Mouse (Mus musculus): ENCODE measurements around the gene Immp1l.

DNA sequence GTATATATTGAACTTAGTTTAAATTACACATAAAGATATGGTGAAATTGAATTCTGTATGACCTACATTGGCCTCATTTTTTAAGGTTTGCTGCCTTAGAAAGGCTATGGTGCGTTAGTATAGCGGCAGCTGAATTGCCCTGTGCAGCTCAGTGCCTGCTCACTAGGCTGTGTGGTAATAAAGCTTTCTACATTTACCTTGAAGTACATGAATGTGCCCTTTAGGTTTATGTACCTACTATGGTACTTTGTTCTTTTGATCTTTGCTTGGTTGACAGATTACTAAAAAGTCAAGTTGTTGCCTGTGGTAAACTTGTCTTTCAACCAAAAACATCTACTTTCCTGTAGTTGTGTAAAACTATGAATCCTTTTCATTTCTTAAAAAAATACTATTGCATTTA lies 45.7 kb downstream of the Immp1l start:
- no peak for TF ChIP-seq CTCF (IDR thresholded peaks at IDR 0.05; ENCODE audit: borderline replicate concordance, control insufficient read depth, extremely low read depth, insufficient read depth, low read length, poor library complexity)
- TF ChIP-seq POLR2A (IDR thresholded peaks at IDR 0.05; ENCODE audit: control insufficient read depth, extremely low read depth, insufficient read depth, low read length, poor library complexity) = no peak

All from thymus, adult 2 months (tissue).